Mouse (Mus musculus) cortical plate, adult 2 months (tissue): Measurements from ENCODE around the gene Dab1. TPM values are rescaled to one million over a fixed set of nuclear protein-coding genes. Genes with fewer than 3 reads are reported as not detected.

ENCODE experiments used
- H3K27ac ChIP-seq: fragments of 200-500 bp; 2 replicates; pipeline ENCODE4 v1.5.1; 2012; ENCODE audit warnings: low read length, control low read depth, inconsistent platforms; ENCODE audit not compliant: insufficient read depth
- H3K4me1 ChIP-seq: fragments of 200-500 bp; 2 replicates; pipeline ENCODE4 v1.6.1; 2011; ENCODE audit warnings: low read length; ENCODE audit not compliant: control insufficient read depth, insufficient read depth
- H3K4me3 ChIP-seq: fragments of 200-500 bp; 2 replicates; pipeline ENCODE4 v1.5.1; 2011; ENCODE audit warnings: mild to moderate bottlenecking, low read length, control low read depth; ENCODE audit not compliant: insufficient read depth
- CTCF ChIP-seq: fragments of 200-500 bp; IDR thresholded peaks from 2 replicates; pipeline ENCODE4 v1.5.1; 2011; ENCODE audit warnings: mild to moderate bottlenecking, control low read depth, low read length; ENCODE audit not compliant: insufficient read depth; ENCODE audit errors: extremely low read depth
- POLR2A ChIP-seq: fragments of 200-500 bp; IDR thresholded peaks from 2 replicates; pipeline ENCODE4 v1.6.1; 2011; ENCODE audit warnings: mild to moderate bottlenecking, low read length, control low read depth; ENCODE audit not compliant: insufficient read depth; ENCODE audit errors: extremely low read depth
- polyA plus RNA-seq: library from polyadenylated mRNA; depleted of rRNA; stranded (reverse); fragments of >200 nt; gene quantifications from 2 replicates; pipeline ENCODE4 v1.2.3, GENCODE M21; 2012

Gene Dab1
- polyA plus RNA-seq, 1 experiment, result 42.9 TPM

DNA sequence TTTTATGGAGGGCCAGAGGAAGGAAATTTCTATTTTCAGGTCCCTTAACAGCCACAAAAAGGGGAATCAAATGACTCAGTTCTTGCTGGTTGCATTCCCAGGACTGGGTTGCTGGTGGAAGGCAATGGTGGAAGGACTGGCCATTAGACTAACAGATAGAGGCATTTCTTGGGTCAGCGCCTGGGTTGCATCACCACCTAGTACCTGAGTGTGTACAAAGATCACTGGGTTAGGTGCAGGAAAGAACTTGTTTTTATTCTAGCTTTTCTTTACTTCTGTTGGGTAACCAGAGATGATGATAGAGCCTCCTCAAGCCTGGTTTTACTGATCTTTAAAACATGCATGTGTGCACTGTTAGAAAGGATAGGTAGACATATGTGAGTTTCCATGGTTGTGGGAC is 864.8 kb downstream of the Dab1 start:
- Histone ChIP-seq H3K27ac (no peak overlapping the region), H3K4me1 (peaks cover 2% of the 10 kb centered on the region; the same call in 1 of the 2 replicates), H3K4me3 (no peak overlapping the region)
- TF ChIP-seq CTCF, result no peak
- no peak for TF ChIP-seq POLR2A

DNA sequence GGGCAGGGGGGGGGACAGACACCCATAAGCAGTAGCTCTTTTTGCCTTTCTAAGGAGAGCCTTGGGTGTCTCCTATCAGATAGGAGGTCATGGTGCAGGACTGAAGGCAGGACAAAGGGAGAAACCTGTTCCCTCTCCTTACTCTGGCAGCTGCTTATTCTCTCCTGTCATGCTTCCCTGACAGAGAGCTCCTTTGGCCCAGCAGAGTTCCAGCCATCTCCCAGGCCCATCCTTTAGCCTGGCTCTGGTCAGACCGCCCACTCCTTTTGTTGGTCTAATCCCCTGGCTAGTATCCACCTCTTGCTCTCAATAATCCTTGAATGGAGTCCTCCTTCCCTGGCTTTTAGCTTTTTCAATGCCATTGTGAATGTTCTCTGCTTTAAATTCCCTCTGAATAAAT is 878.1 kb downstream of the Dab1 start:
- no peak for TF ChIP-seq CTCF
- no peak for TF ChIP-seq POLR2A
- peaks cover 5% of the 10 kb centered on the region for H3K4me1 ChIP-seq
- H3K27ac ChIP-seq, result no peak overlapping the region
- no peak overlapping the region for H3K4me3 ChIP-seq

DNA sequence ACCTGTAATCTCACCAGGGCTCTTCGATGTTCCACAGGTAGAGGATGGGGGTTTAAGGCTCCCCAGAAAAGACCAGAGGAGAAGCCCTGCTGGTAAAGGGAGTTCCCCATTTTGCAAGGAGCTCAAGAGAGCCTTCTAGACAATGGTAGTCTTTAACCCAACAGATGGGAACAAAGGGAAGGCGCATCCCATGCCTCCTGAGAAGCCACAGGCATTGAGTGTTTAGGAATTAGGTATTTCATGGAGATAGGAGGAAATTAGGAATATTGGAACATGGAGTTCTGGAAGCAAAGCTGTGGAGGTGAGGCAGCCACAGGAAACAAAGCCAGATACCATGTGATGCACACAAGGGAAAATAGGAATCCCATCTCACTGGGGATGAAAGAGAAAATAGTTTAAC is 881.0 kb downstream of the Dab1 start:
- Histone ChIP-seq H3K27ac (no peak overlapping the region), H3K4me3 (no peak overlapping the region), H3K4me1 (peaks cover 16% of the 10 kb centered on the region)
- no peak for TF ChIP-seq POLR2A
- TF ChIP-seq CTCF, result no peak

DNA sequence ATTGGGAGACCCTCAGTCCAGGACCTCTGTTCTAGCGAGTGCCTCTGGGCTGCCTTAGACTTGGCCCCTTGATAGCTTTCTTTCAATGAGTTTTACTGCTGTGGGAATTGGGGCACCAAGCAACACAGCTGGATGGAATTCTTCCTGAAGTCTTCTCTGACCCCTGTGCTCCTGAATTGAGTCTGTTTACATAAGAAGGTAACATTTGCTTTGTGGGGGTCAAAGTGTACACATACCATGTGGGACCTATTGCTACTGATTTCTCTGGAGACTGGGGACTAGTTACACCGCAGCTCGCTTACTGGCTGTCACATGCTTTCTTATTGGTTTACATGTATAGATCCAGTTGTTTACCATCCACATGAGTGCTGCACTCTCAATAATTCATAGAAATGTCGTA is 881.5 kb downstream of the Dab1 start:
- H3K4me1 ChIP-seq, result peaks cover 18% of the 10 kb centered on the region
- no peak overlapping the region for H3K27ac ChIP-seq
- H3K4me3 ChIP-seq, result no peak overlapping the region
- TF ChIP-seq POLR2A (no peak), CTCF (no peak)

DNA sequence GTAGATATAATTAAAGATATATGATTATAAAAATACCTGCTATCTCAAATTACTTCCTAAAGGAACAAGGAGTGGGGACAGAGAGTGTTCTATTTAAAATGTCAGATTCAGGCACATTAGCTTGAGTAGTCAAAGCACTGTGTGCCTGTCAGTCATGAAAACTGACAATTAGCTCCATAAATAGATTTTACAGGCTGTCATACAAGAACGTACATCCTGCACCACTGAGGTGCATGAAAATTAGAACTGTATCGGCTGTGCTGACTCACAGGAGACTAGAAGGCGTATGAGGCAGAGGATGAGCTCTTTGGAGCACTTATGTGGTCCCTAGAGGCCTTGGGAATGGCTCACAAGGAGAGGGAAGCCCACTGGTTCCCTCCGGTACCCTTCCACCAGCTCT is 882.1 kb downstream of the Dab1 start:
- no peak overlapping the region for H3K27ac ChIP-seq
- H3K4me1 ChIP-seq, result peaks cover 18% of the 10 kb centered on the region
- TF ChIP-seq POLR2A (no peak), CTCF (no peak)
- H3K4me3 ChIP-seq, result no peak overlapping the region

- Histone ChIP-seq H3K4me1 (peaks cover 24% of the 10 kb centered on the region; the same call in 1 of the 2 replicates), H3K4me3 (no peak overlapping the region), H3K27ac (no peak overlapping the region)
- TF ChIP-seq CTCF (no peak), POLR2A (no peak)
Observed at GRCm38 (mm10) chr4:104504916-104505315, 885.8 kb downstream of the Dab1 start.

DNA sequence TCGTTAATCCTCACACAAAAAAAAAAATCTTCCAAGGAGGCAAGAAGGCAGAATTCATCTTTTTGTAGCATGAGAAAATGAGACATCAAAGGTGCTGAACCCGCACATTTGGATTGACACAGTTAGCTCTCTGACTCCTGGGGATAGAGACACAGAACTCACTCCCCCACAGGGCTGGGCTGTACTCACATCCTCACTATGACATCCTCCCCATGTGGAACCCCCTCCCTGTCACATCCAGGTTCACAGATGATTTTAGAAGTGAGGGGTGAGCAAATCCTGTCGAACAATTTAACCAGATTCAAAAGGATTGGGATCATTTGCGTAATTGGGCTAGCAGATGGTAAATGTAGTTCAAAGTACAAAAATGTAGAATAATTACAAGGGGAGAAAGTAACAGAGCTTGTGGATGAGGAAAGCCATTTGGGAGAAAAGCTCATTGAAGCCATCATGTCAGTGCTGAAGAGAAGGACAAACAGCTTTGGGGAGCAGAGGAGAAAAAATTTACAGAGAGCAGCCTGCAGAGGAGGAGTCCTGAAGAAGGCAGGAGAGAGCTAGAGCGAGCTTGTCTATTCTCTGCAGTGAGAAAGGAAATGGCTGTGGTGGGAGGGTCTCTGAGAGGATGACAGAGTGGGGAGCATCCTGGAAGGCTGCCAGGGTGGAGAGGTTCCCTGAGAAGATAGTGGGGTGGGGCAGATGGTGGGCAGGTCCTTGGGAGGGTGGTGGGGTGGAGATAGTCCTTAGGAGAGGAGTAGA is 890.2 kb downstream of the Dab1 start:
- Histone ChIP-seq H3K4me1 (peaks cover 14% of the 10 kb centered on the region; the same call in 1 of the 2 replicates), H3K4me3 (no peak overlapping the region), H3K27ac (no peak overlapping the region; the same call in 1 of the 2 replicates)
- TF ChIP-seq CTCF (no peak), POLR2A (no peak)

- no peak for TF ChIP-seq CTCF
- no peak for TF ChIP-seq POLR2A
- Histone ChIP-seq H3K27ac (no peak overlapping the region), H3K4me1 (peaks cover 7% of the 10 kb centered on the region; the same call in 1 of the 2 replicates), H3K4me3 (no peak overlapping the region)
Observed at GRCm38 (mm10) chr4:104511855-104512254, 892.7 kb downstream of the Dab1 start.

DNA sequence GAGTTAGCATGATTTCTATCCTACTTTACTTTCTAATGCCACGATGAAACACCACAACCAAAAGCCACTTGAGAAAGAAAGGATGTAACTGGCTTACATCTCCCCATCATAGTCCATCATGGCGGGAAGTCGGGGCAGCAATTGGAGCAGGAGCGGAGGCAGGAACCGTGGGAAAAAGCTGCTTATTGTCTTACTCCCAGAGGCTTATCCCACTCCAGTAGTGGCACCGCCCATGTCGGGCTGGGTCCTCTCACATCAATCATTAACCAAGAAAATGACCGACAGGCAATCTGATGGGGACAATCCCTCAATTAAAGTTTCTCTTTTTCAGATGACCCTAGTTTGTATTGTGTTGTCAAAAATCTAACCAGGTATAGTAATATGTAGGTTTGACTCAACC is 893.4 kb downstream of the Dab1 start:
- TF ChIP-seq CTCF (no peak), POLR2A (no peak)
- Histone ChIP-seq H3K4me1 (peaks cover 7% of the 10 kb centered on the region; the same call in 1 of the 2 replicates), H3K4me3 (no peak overlapping the region), H3K27ac (no peak overlapping the region)

DNA sequence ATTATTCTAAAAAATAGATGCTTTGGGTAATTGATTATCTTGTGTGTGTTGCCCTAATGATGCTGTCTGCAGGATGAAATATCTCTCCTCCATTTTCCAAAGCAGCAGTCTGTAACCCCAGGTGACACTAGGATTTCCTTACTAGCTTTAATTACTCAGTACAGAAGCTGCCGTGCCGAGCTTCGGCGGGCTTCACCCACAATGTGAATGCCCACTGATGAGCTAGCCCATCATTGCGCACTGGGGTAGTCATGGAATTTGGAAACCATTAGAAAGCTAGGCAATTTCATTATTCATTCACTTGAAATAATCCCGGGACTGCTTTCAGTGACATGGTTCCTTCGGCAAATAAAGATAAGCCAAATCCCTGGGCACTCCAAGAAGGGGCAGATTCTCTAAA is 894.5 kb downstream of the Dab1 start:
- Histone ChIP-seq H3K4me3 (no peak overlapping the region), H3K27ac (no peak overlapping the region), H3K4me1 (peaks cover 2% of the 10 kb centered on the region; the same call in 1 of the 2 replicates)
- TF ChIP-seq POLR2A (no peak), CTCF (no peak)
